ENCODE assay signal across 28 mouse cellular contexts in genomic region chr8:107936725-107937124, GRCm38 (mm10).
"Had no signal": no experiment of that assay in that cellular context is flagged by ENCODE, and none has a peak within 500 bp of the region (broad histone marks: within the 10 kb centered on the region; RNA-seq: fewer than 3 reads in every experiment).

No protein-coding gene starts in this region.

- ATAC-seq: forebrain, embryonic 13.5 days; forebrain, embryonic 14.5 days; forebrain, embryonic 15.5 days; forebrain, embryonic 16.5 days; forebrain, postnatal 0 days had no signal

- H3K36me3 ChIP-seq: embryonic facial prominence, embryonic 10.5 days; embryonic facial prominence, embryonic 12.5 days; embryonic facial prominence, embryonic 13.5 days; embryonic facial prominence, embryonic 15.5 days; forebrain, embryonic 10.5 days; forebrain, embryonic 12.5 days; forebrain, embryonic 15.5 days had no signal

- DNase-seq: cerebellum, adult 2 months; cerebellum, adult 8-10 months; cerebellum, adult 9-10 months; cerebellum, adult 9-11 months; cerebellum, postnatal 10 days; cerebellum, postnatal 14 days; cerebellum, postnatal 25 days; cerebellum, postnatal 36 days; embryo, embryonic 11 days; forebrain, postnatal 0 days; gastrocnemius, adult 2 months; gastrocnemius, postnatal 10 days; gastrocnemius, postnatal 14 days; gastrocnemius, postnatal 25 days; gastrocnemius, postnatal 36 days; heart, adult 18-20 months; heart, adult 2 months had no signal

- H3K4me2 ChIP-seq: embryonic facial prominence, embryonic 12.5 days; embryonic facial prominence, embryonic 13.5 days; embryonic facial prominence, embryonic 15.5 days; forebrain, embryonic 12.5 days; forebrain, embryonic 13.5 days; forebrain, embryonic 15.5 days had no signal

- H3K9ac ChIP-seq: embryonic facial prominence, embryonic 12.5 days; embryonic facial prominence, embryonic 13.5 days; embryonic facial prominence, embryonic 15.5 days; forebrain, embryonic 12.5 days; forebrain, embryonic 13.5 days; forebrain, embryonic 15.5 days; forebrain, postnatal 0 days had no signal

- H3K27me3 ChIP-seq: embryonic facial prominence, embryonic 12.5 days; embryonic facial prominence, embryonic 13.5 days; embryonic facial prominence, embryonic 15.5 days; forebrain, embryonic 12.5 days; forebrain, embryonic 15.5 days had no signal

- H3K4me1 ChIP-seq: embryonic facial prominence, embryonic 15.5 days had no signal

- H3K4me3 ChIP-seq: embryonic facial prominence, embryonic 10.5 days; embryonic facial prominence, embryonic 12.5 days; embryonic facial prominence, embryonic 13.5 days; embryonic facial prominence, embryonic 15.5 days; erythroblast, embryonic 14.5 days; forebrain, embryonic 10.5 days; forebrain, embryonic 12.5 days; forebrain, embryonic 13.5 days; forebrain, embryonic 15.5 days; gastrocnemius, adult 2 months; heart, adult 2 months had no signal

- H3K27ac ChIP-seq: embryonic facial prominence, embryonic 10.5 days; embryonic facial prominence, embryonic 12.5 days; embryonic facial prominence, embryonic 13.5 days; embryonic facial prominence, embryonic 15.5 days; forebrain, embryonic 10.5 days; forebrain, embryonic 12.5 days; forebrain, embryonic 13.5 days; forebrain, embryonic 15.5 days; gastrocnemius, adult 2 months; heart, adult 2 months had no signal

- H3K9me3 ChIP-seq: embryonic facial prominence, embryonic 10.5 days; embryonic facial prominence, embryonic 12.5 days; embryonic facial prominence, embryonic 13.5 days; embryonic facial prominence, embryonic 15.5 days; forebrain, embryonic 10.5 days; forebrain, embryonic 12.5 days; forebrain, embryonic 13.5 days; forebrain, embryonic 15.5 days had no signal
